In the genomic region with DNA sequence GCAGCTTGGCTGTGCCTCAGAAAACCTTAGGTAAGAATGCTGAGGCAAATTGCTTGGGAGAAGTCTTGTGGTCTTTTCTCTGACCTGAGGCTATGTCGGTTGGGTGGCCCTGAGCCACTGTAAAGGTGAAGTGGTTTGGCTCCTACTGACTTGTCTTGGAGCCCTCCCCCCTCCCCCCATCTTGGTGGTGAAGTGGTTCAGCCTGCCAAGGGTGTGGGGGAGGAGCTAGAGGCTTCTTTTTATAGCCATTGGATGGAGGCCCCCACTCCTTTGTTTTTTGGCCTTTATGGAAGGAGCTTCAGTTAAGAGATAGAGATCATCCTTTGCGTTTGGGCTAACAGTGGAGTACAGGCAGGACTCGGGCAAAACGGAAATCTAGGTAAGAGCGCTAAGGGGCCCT, we compare ENCODE assay signal across 7 mouse cellular contexts. TPM values are rescaled to one million over a fixed set of nuclear protein-coding genes. Genes with fewer than 3 reads are reported as not detected.
DNase-seq lines count a peak whose midpoint lies in the region; ATAC-seq and TF ChIP-seq lines count a peak whose summit lies in the region.

A gene (plus strand): TSS at position 280 of the 400 bp plus-strand sequence.

- no peak for DNase-seq in lung, embryonic 14.5 days
- DNase-seq in lung, adult 18-20 months = no peak
- no peak for DNase-seq in embryonic facial prominence, embryonic 10.5 days (ENCODE audit: low spot score)
- DNase-seq in hindbrain, postnatal 0 days (ENCODE audit: low spot score) = no peak
- no peak for DNase-seq in adrenal gland, postnatal 36 days
- DNase-seq in kidney, adult 18-20 months = no peak

- H3K36me3 ChIP-seq in lung, embryonic 14.5 days (ENCODE audit: insufficient read depth) = 0 out of 2 replicates have a peak, but pooled peaks cover 5% of the 10 kb centered on the region
- H3K36me3 ChIP-seq in embryonic facial prominence, embryonic 10.5 days (replicated peaks) = no peaks in the 10 kb centered on the region; the same call in 1 of the 2 replicates
- no peaks in the 10 kb centered on the region for H3K36me3 ChIP-seq in hindbrain, postnatal 0 days (ENCODE audit: insufficient read depth, low read length)
- H3K36me3 ChIP-seq in megakaryocyte, embryonic 14.5 days (replicated peaks; ENCODE audit: low read length) = peaks cover 15% of the 10 kb centered on the region

- H3K27me3 ChIP-seq in lung, embryonic 14.5 days (ENCODE audit: insufficient read depth, low read length) = no peaks in the 10 kb centered on the region
- no peaks in the 10 kb centered on the region for H3K27me3 ChIP-seq in embryonic facial prominence, embryonic 10.5 days (replicated peaks; ENCODE audit: low read depth, poor library complexity, severe bottlenecking)
- no peaks in the 10 kb centered on the region for H3K27me3 ChIP-seq in hindbrain, postnatal 0 days (ENCODE audit: insufficient read depth, low read length)
- no peaks in the 10 kb centered on the region for H3K27me3 ChIP-seq in megakaryocyte, embryonic 14.5 days (replicated peaks)

- no peak for ATAC-seq in lung, embryonic 14.5 days (ENCODE audit: insufficient read depth)
- ATAC-seq in hindbrain, postnatal 0 days = no peak

- no peak within 1 kb of the TSS for H3K27ac ChIP-seq in lung, embryonic 14.5 days (ENCODE audit: low read depth)
- H3K27ac ChIP-seq in embryonic facial prominence, embryonic 10.5 days (replicated peaks) = no peak within 1 kb of the TSS; the same call in 1 of the 2 replicates
- H3K27ac ChIP-seq in hindbrain, postnatal 0 days = no peak within 1 kb of the TSS

- WGBS in lung, embryonic 14.5 days = 53% methylated on average over 5 of the region's 5 CpGs
- 47% methylated on average over 5 of the region's 5 CpGs for WGBS in embryonic facial prominence, embryonic 10.5 days
- 62% methylated on average over 5 of the region's 5 CpGs for WGBS in hindbrain, postnatal 0 days

- peak within 1 kb of the TSS; percentile 72 for H3K4me3 ChIP-seq in lung, embryonic 14.5 days (ENCODE audit: low read depth, low read length)
- H3K4me3 ChIP-seq in embryonic facial prominence, embryonic 10.5 days = peak within 1 kb of the TSS; percentile 78
- H3K4me3 ChIP-seq in hindbrain, postnatal 0 days (ENCODE audit: low read length) = peak within 1 kb of the TSS; percentile 80
- H3K4me3 ChIP-seq in megakaryocyte, embryonic 14.5 days (replicated peaks) = peak within 1 kb of the TSS; percentile 96

- peaks cover 6% of the 10 kb centered on the region; the same call in 1 of the 2 replicates for H3K4me1 ChIP-seq in lung, embryonic 14.5 days (ENCODE audit: insufficient read depth)
- H3K4me1 ChIP-seq in embryonic facial prominence, embryonic 10.5 days = peaks cover 11% of the 10 kb centered on the region
- H3K4me1 ChIP-seq in hindbrain, postnatal 0 days (ENCODE audit: insufficient read depth, low read length) = peaks cover 3% of the 10 kb centered on the region; the same call in 1 of the 2 replicates
- H3K4me1 ChIP-seq in megakaryocyte, embryonic 14.5 days = peaks cover 24% of the 10 kb centered on the region

- H3K4me2 ChIP-seq in lung, embryonic 14.5 days = peak within 1 kb of the TSS; percentile 63
- peak within 1 kb of the TSS; percentile 69 for H3K4me2 ChIP-seq in hindbrain, postnatal 0 days (ENCODE audit: low read depth, low read length)

- TF ChIP-seq CTCF in lung, embryonic 14.5 days (IDR thresholded peaks at IDR 0.05; ENCODE audit: low read depth) = no peak
- no peak for TF ChIP-seq CTCF in hindbrain, postnatal 0 days (IDR thresholded peaks at IDR 0.05; ENCODE audit: low read depth)

- H3K9me3 ChIP-seq in lung, embryonic 14.5 days (ENCODE audit: low read depth, low read length) = no peaks in the 10 kb centered on the region
- H3K9me3 ChIP-seq in embryonic facial prominence, embryonic 10.5 days = no peaks in the 10 kb centered on the region
- no peaks in the 10 kb centered on the region for H3K9me3 ChIP-seq in hindbrain, postnatal 0 days (ENCODE audit: low read length)
- no peaks in the 10 kb centered on the region for H3K9me3 ChIP-seq in megakaryocyte, embryonic 14.5 days

- H3K9ac ChIP-seq in lung, embryonic 14.5 days = peak within 1 kb of the TSS; percentile 79; the same call in 1 of the 2 replicates
- no peak within 1 kb of the TSS for H3K9ac ChIP-seq in hindbrain, postnatal 0 days (replicated peaks; ENCODE audit: low read length)

RNA-seq across cellular contexts. Expression of the gene that starts here (rescaled TPM):
- 15.1 and 18.9 TPM in 2 replicates for polyA plus RNA-seq in lung, embryonic 14.5 days (2014; fragmentation: Nextera tagmentation; extraction: Ambion mirVana)
- 14.4 and 15.1 TPM in 2 replicates for polyA plus RNA-seq in embryonic facial prominence, embryonic 10.5 days (2016; fragmentation: Nextera tagmentation; extraction: Ambion mirVana)
- total RNA-seq in hindbrain, postnatal 0 days (2014; rRNA removed) = 8.5 and 13.1 TPM in 2 replicates
- 28.1 and 28.6 TPM in 2 replicates for polyA plus RNA-seq in hindbrain, postnatal 0 days (2015; fragmentation: Nextera tagmentation; extraction: Ambion mirVana)
- polyA plus RNA-seq in megakaryocyte, embryonic 14.5 days (2012; ENCODE audit: insufficient read depth, low replicate concordance) = 0.22 TPM in 1 of 2 replicates, not detected in the other
- total RNA-seq in adrenal gland, postnatal 36 days (2021) = 1 to 10 TPM; 5.3 to 7.0 TPM

Comparison
In these comparisons a context has a peak if more than half of its experiments do, and no peak if none do; other contexts are left out.
1. RNA of the gene that starts here (polyA plus RNA-seq): 28.1 to 28.6 TPM in hindbrain, postnatal 0 days, 15.1 to 18.9 TPM in lung, embryonic 14.5 days and 14.4 to 15.1 TPM in embryonic facial prominence, embryonic 10.5 days; 0.22 TPM in megakaryocyte, embryonic 14.5 days; every median in the first group is over 10 times any median in the second.
2. Peak in every context shown above with its lines, with median percentiles within 50 percentile points of each other: H3K4me3 ChIP-seq.